Mouse (Mus musculus) testis, adult 2 months (tissue): Measurements from ENCODE around the gene Col16a1.
A peak's percentile ranks its signal among the peaks of the same experiment; 100 is the strongest.

ENCODE experiments used
- CTCF ChIP-seq: fragments of 200-500 bp; IDR thresholded peaks from 2 replicates; pipeline ENCODE4 v1.5.1; 2012; ENCODE audit warnings: low read depth, mild to moderate bottlenecking, inconsistent platforms, low read length, moderate library complexity; ENCODE audit not compliant: control insufficient read depth, insufficient read depth, insufficient replicate concordance
- POLR2A ChIP-seq: fragments of 200-500 bp; IDR thresholded peaks from 2 replicates; pipeline ENCODE4 v1.6.1; 2012; ENCODE audit warnings: low read depth, mild to moderate bottlenecking, inconsistent platforms, low read length, moderate library complexity; ENCODE audit not compliant: control insufficient read depth

GRCm38 (mm10) chr4:130138441-130139213 is 91.0 kb downstream of the Col16a1 start:
- TF ChIP-seq CTCF, result peak; percentile 70
- no peak for TF ChIP-seq POLR2A
